Mouse (Mus musculus) cortical plate, adult 2 months (tissue): ENCODE measurements around the gene Itpr2.

Experiments used
- CTCF ChIP-seq: fragments of 200-500 bp; IDR thresholded peaks from 2 replicates; pipeline ENCODE4 v1.5.1; 2011; ENCODE audit warnings: mild to moderate bottlenecking, control low read depth, low read length; ENCODE audit not compliant: insufficient read depth; ENCODE audit errors: extremely low read depth
- POLR2A ChIP-seq: fragments of 200-500 bp; IDR thresholded peaks from 2 replicates; pipeline ENCODE4 v1.6.1; 2011; ENCODE audit warnings: mild to moderate bottlenecking, low read length, control low read depth; ENCODE audit not compliant: insufficient read depth; ENCODE audit errors: extremely low read depth

DNA sequence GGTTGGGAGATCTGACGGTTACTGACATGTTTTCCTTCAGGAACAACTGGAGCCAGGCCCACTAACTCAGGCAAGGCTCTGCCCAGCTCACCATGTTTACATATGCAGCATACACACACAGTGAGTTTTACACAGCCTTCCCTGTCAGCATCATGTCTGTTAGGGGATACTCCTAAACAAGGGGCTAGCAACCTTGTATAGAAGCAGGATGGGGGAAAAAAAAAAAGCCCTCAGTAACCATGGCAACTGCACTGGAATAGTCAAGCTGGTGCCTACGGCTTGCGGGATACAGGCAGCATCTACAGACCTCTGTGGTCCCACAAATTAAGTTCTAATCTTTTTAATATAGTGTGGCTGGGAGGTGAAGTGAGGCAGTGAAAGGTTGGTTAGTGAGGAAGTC, 266.9 kb downstream of the Itpr2 start:
- TF ChIP-seq POLR2A (no peak), CTCF (no peak)
